Mouse (Mus musculus): Measurements from ENCODE around the gene Rnf183.

DNA sequence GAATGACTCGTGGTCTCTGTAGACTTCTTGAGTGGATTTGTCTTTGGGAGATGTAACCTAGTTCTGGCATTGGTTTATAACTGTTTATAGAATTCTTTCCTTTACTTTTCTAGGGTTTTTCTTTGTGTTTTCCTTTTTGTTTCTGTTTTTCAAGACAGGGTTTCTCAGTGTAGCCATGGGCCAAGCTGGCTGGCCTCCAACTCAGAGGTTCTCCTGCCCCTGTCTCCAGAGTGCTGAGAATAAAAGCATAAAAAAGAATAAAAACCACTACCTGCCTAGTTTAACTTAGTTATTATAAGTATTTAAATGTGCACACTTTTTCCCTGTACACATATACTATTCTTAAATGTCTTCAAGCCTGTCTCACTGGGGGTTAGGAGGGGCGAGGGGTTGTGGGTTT is 24.7 kb downstream of the Rnf183 start:
- TF ChIP-seq CTCF (IDR thresholded peaks at IDR 0.05; ENCODE audit: control insufficient read depth, insufficient read depth, insufficient replicate concordance, low read depth, low read length): no peak
- no peak for TF ChIP-seq POLR2A (IDR thresholded peaks at IDR 0.05; ENCODE audit: control insufficient read depth, low read depth, low read length)

Measured in testis, adult 2 months (tissue).